Mouse (Mus musculus): ENCODE results near the gene Hemgn.

DNA sequence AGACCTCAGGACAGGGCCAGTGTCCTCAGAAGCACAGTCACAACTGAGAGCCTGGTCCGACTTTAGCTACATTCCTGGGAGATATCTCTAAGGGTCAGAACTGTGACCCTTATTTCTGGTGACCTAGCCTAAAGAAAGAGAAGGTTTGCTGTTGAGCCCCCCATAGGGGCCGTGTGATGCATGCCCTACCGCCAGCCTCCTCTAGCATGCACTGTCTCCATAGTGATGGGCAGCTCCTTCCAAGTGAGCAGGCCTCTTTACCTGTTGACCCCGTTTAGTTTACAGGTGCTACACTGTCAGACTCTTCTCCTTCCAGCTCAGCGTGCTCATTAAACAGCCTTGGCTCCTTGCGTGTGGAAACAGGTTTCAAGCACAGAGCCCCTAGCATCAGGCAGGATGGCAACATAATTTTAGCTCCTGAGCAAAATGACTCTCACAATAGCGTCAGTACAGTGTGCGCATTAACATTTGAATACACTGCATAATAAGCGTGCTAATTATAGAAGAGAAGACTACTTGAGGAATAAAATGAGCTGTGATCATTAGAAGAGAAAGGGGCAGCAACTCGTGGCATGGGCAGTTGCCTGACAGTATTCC, 15.7 kb upstream of the Hemgn start:
- no peak for TF ChIP-seq POLR2A (IDR thresholded peaks at IDR 0.05; ENCODE audit: extremely low read depth, insufficient read depth, low read length)
- TF ChIP-seq CTCF (IDR thresholded peaks at IDR 0.05; ENCODE audit: low read depth, low read length), result no peak
